Mouse (Mus musculus) T-helper 1 cell (primary cell): ENCODE data around the gene Gm6793.

Experiments used
- in situ Hi-C: fragments of 300-600 bp; cut with MboI, MseI; formaldehyde crosslinking; loops from one replicate; pipeline ENCODE4 v1.15.1; 2025; ENCODE audit warnings: high pct_unique_total_duplicates

Gm6793 gene

DNA sequence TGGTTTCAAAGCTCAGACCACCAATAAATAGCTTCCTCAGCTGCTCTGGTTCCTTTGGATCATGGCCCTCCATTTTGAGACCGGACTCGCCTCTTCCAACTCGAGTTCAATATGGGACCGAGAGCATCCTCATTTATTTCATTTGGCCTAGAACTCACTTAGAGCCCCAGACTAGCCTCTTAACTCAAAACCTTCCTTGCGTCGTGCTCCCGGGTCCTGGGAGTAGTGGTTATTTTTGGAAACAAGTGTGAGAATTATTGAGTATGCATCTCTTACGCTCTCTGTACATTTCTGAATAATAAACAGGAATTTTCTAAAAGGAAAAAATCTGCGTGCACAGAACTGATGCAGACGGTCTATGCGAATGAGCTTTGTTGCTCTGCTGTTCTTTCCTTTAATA lies at the start of gene Gm6793:
Gene Gm6793 (minus strand): TSS at position 101 of the 400 bp plus-strand sequence.
- in situ Hi-C loops, result no loop called here

DNA sequence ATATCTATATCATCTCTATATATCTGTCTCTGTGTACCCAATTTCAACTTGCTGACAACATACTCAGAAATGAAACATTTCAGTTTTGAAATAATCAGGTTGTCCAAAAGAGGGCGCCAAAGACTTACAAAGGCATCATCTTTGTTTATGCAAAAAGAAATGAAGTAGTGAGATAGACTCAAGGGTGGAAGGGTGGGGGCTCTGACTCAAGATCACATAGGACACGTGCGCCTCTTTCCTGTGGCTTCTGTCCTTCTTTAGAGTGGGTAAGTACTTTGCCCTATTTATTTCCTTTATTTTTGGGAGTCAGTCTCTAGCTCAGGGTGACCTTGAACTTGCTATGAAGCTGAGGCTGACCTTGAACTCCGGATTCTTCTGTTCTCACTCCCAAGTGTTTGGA lies 46.5 kb upstream of the Gm6793 start:
- in situ Hi-C loops, result loop anchor here (25.0 kb wide), 1 partner anchor 1926 kb away; no protein-coding TSS in a partner anchor

DNA sequence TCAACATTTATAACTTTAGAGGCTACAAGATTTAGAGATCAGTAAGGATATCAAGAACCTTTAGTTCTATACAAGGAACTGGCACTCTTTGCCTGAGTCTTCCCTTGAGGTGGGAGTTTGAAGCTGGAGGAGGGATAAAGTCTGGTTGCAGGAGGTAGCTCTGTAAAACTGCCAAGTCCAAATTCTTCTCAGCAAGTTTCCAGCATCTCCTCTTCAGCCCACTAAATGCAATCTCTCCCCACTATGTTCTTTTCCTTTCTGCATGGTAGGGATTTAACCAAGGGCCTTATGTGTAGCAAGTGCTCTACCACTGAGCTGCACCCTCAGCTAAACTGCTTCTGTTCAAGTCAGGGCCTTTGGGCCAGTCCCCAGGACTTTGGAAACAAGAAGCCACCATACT lies 39.6 kb upstream of the Gm6793 start:
- in situ Hi-C loops, result loop anchor here (10.0 to 25.0 kb wide), 2 partner anchors 1580 to 1933 kb away; partner anchors contain the start of gene Mon1b

DNA sequence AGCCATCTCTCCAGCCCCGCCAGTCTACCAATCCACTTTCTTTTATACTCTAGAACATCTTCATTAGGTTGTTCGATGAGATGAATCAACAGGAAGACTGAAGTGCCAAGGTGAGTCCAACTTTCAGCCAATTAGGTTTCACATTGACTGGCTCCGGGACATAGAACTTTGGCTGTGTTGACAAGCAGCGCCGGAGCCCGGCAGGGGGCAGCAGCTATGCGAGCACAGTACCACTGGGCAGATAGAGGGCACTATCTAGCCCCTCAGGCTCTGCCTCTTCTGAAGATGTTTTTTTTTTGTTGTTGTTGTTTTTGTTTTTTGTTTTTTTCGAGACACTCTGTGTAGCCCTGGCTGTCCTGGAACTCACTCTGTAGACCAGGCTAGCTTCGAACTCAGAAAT lies 36.7 kb upstream of the Gm6793 start:
- in situ Hi-C loops, result loop anchor here (10.0 to 25.0 kb wide), 2 partner anchors 1583 to 1936 kb away; partner anchors contain the start of gene Mon1b

DNA sequence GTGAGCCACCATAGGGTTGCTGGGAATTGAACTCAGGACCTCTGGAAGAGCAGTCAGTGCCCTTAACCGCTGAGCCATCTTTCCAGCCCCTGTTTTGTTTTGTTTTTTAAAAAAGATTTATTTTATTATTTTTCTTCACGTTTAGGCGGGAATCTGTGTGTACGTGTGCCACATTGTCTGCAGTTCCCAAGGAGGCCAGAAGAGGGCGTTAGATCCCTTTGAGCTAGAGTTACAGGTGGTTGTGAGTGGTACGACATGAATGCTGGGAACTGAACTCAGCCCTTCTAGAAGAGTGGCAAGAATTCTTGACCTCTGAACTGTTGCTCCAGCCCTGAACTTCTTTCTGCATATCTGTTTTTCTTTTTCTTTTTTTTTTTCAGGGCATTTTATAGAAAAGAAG lies 35.1 kb upstream of the Gm6793 start:
- in situ Hi-C loops, result loop anchor here (5.0 to 25.0 kb wide), 3 partner anchors 1558 to 1937 kb away; partner anchors contain the start of gene Mon1b

DNA sequence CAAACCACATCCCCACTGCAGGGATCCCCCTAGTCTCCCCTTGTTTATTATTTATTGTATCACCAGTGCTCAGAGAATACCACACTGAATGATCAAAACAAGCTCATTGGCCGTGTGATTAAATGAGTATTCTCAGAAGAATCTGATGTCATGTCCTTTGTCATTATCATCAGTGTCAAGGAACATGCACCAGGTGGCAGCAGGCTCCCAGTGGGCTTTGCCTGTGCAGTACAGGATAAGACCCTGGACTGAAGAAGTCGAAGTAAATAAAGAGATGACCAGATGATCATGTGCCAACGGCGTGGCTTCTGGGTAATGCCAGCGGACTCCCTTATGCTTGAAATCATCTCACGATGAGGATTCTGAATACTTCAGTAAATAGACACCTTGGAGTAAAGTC lies 33.5 kb upstream of the Gm6793 start:
- in situ Hi-C loops, result loop anchor here (5.0 kb wide), 1 partner anchor 1556 kb away; no protein-coding TSS in a partner anchor

DNA sequence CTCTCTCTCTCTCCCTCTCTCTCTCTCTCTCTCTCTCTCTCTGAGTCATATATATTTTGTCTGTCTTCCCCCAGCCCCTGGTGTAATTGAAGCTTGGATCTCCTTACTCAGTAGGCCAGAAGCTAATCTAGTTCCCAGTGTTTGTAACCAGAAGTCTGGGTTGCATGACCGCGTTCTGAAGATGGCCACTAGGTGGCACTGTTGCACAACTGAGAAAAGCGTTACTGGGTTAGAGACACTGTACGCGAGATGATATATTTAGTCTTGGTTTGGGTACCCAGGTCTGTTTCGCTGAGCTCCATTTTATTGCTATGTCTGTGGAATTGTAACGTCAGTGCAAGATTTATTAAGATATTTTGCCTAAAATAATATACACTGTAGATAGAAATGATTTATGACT lies 31.1 kb upstream of the Gm6793 start:
- in situ Hi-C loops, result loop anchor here (5.0 kb wide), 1 partner anchor 1554 kb away; no protein-coding TSS in a partner anchor

DNA sequence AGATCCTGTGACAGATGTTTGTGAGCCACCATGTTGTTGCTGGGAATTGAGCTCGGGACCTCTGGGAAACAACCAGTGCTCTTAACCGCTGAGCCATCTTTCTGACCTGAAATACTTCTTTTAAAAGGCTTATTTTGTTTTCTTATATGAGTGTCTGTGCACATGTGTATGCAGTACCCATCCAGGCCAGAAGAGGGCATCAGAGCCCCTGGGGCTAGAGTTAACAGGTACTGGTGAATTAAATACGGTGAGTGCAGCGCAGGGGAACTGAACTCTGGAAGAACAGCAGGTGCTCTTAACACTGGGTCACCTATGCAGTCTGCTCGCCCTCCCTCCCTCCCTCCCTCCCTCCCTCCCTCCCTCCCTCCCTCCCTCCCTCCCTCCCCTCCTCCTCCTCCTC lies 30.3 kb upstream of the Gm6793 start:
- in situ Hi-C loops, result loop anchor here (5.0 kb wide), 1 partner anchor 1553 kb away; no protein-coding TSS in a partner anchor

DNA sequence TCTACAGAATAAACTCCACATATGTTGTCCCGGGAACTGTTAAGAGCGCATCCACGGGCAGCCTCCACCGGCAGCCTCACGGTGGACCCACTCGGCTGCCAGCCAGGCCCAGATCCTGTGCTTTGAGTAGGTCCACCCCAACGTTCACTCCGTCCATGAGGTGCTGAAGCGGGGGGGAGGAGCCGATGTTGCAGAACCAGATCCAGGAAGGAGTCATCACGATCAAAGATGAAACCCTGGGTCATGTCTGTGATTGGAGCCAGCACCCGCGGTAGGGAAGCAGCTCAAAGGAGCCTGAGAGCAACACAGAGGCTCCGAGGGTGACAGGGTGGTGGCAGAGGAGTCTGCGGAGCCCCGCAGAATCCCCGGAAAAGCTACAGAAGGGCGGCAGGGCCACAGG lies 22.7 kb upstream of the Gm6793 start:
- in situ Hi-C loops, result no loop called here

DNA sequence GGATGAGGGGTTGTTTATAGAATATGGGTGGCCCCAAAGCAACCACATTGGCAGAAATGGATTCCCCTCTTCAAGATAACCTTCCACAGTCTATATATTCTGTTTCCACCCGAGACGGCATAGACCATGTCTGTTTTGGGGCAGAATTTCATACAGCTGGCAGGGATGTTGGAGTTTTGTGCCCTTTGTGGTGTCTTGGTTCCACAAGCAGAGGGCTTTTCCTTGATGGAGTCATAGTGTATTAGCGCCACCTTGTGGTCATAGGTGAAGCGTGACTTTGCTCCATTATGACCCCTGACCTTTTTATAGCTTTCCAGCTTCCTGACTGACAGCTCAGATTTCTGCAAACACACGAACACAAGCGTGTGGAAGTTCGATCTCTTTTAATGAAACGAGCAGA lies 19.8 kb upstream of the Gm6793 start:
- in situ Hi-C loops, result no loop called here

DNA sequence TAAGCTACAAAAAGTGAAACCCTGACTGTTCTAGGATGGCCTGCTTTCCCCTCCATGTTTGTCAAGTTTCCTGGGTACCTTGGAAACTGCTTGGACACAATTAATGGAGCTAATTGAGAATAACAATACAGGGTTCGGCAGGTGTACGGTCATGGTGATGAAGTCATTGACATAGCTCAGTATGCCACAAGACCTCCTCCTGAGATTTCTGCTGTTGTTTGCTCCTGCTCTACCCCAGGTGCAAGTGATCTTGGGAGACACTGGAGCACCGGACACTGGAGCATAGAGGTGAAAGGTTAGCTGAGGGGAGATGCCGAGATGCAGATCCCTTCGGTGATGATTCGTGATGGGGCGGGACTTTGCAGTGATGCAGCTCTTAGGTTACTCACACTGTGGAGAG lies 18.2 kb upstream of the Gm6793 start:
- in situ Hi-C loops, result no loop called here

DNA sequence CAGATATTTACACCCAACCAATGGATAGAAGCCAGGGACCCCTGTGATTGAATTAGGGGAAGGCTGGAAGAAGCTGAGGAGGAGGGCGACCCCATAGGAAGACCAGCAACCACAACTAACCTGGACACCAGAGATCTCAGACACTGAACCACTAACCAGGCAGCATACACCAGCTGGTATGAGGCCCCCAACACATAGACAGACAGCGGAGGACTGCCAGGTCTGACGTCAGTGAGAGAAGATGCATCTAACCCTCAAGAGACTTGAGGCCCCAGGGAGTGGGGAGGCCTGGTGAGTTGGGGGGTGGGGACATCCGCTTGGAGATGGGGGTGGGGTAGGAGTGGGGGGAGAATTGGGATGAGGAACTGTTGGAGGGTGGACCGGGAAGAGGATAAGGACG lies 15.8 kb upstream of the Gm6793 start:
- in situ Hi-C loops, result no loop called here

DNA sequence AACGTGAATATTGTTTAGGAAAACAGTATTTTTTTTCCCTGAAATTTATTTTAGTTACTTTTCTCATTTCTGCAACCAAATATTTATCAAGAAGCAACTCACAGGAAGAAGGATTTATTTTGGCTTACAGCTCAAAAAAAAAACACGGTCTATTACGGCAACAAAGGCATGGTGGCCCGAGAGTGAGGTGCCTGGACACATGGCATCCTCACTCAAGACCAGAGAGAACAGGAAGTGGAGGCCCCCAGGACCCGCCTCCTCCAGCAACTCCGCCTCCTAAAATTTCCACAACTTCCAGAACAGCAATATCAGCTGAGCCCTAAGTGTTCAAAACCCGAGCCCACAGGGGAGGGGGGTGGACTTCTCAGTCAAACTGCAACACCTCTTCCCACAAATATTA lies 14.6 kb upstream of the Gm6793 start:
- in situ Hi-C loops, result no loop called here

DNA sequence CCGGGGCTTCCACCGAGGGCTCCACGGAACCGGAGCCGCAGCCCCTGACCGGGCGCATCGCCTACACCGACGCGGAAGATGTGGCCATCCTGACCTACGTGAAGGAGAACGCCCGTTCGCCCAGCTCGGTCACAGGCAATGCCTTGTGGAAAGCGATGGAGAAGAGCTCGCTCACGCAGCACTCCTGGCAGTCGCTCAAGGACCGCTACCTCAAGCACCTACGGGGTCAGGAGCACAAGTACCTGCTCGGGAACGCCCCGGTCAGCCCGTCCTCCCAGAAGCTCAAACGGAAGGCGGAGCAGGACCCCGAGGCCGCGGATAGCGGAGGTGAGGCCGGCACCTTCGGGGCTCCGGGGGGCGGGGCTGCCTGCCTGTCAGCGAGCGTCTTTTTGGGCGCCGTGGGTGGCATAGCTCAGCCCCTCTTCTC lies 3.0 kb downstream of the Gm6793 start:
- in situ Hi-C loops, result no loop called here

DNA sequence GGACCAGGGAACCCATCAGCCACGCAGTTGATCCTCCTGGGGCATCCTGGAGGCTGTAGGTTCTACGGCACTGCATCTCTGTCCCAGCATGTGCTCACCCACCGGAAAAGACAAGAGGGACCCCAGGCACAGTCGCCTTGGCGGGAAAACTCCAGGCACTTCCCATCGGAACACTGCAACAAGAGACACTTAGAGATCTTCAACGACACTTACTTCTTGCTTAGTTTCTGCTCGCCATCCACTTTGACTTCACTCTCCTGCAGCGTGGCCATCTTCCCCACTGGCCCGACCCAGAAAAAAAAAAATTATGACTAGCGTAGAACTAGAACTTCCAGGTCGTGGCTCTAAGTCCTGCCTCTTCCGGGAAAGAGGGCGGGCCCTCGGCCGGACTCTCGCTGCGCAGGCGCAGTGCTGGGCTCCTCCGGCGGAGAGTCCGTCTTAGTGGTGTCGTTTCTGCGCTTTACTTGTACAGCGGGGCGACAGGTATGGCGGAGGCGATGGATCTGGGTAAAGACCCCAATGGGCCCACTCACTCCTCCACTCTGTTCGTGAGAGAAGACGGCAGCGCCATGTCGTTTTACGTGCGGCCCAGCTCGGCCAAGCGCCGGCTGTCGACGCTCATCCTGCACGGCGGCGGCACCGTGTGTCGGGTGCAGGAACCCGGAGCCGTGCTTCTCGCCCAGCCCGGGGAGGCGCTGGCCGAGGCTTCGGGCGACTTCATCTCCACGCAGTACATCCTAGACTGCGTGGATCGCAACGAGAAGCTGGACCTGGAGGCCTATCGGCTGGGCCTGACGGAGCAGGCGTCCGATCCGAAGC lies 3.6 kb downstream of the Gm6793 start, which contains the start of the genes Kars and Terf2ip:
Gene Kars (minus strand): TSS at position 327 of the 819 bp plus-strand sequence.
Gene Terf2ip (plus strand): TSS at position 402 of the 819 bp plus-strand sequence.
- in situ Hi-C loops, result no loop called here

DNA sequence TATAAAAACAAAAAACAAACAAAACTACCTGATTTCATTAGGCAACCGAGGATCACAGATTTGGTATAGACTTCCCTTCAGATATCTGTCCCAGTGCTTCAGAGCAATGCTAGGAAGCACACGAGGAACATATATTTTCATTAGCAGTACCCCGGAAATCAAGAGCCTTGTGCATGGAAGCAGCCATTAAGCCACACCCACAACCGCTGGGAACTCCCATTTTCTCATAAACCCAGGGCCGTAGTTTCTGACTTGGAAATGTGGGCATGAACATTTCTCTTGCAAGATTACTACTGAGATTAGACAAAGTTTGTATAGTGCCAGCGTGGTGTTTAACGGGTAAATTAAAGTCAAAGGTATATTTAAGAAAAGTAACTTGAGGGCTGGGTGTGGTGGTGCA lies 5.3 kb downstream of the Gm6793 start:
- in situ Hi-C loops, result loop anchor here (10.0 kb wide), 1 partner anchor 1185 kb away; no protein-coding TSS in a partner anchor

DNA sequence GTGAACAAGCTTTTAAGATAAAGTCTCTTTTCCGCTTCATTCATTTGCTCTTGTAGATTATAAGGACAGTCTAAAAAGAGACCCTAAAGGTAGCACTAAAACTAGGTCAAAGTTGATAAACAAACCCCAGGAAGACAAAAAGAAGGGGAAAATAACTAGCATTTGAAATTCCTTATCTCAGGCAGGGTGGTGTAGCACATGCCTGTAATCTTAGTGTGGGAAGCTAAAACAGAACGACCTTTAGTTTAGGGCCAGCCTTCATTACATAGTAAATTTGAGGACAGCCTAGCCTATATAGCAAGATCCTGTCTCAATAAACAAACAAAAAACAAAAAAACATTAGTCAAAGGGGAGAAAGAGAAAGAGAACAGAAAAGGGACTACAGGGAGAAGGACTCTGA lies 7.2 kb downstream of the Gm6793 start:
- in situ Hi-C loops, result loop anchor here (10.0 kb wide), 1 partner anchor 1183 kb away; no protein-coding TSS in a partner anchor

DNA sequence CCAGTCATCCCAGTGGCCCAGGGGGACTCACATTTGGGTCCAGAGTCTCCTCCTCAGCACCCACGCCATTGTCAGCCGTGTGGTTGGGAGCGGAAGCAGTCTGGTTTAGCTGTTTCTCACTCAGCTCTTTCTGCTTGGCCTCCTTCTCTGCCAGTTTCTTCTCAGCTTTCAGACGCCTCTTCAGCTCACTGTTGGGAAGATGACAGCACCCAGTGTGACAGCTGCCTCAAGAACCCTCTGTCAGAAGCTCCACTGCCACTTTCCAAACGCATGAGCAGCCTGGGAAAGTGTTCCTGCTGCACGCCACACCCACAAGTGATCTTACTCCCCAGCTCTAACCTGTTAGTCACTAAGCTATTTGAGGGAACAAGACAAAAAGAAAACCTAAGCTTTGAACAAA lies 9.2 kb downstream of the Gm6793 start:
- in situ Hi-C loops, result loop anchor here (10.0 kb wide), 1 partner anchor 1181 kb away; no protein-coding TSS in a partner anchor

DNA sequence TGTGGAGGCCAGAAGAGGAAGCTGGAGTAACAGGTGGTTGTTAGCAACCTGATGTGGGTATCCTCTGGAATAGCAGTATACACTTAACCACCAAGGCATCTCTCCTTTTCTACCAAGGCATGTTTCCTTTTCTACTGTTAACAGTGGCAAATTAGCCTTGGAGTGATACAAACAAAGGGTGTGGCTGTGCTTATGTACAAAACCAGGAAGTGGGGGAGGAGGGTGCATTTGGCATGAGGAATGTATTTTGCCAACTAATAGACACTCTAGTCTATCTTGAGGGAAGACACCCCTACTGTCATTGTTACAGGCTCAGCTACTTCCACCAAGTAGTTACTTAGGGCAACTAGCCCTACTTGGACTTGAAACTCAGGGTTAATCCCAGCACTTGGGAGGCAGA lies 10.1 kb downstream of the Gm6793 start:
- in situ Hi-C loops, result loop anchor here (10.0 kb wide), 1 partner anchor 1180 kb away; no protein-coding TSS in a partner anchor

DNA sequence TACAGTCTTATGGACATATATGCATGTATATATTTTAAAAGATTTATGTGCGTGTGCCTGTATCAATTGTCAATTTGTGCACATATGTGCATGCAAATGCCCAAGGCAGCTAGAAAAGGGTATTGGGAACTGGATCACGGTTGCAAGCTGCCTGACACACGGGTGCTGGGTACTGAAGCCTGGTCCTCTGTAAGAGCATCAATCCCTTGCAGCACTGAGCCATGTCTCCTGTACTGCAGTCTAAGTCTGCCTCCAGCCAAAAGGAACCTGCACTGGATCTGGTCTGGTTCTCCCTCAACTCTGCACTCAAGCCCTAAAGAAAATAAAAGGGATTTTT lies 22.2 kb downstream of the Gm6793 start:
- in situ Hi-C loops, result loop anchor here (5.0 kb wide), 1 partner anchor 50 kb away; the partner anchor contains the start of gene Gabarapl2

DNA sequence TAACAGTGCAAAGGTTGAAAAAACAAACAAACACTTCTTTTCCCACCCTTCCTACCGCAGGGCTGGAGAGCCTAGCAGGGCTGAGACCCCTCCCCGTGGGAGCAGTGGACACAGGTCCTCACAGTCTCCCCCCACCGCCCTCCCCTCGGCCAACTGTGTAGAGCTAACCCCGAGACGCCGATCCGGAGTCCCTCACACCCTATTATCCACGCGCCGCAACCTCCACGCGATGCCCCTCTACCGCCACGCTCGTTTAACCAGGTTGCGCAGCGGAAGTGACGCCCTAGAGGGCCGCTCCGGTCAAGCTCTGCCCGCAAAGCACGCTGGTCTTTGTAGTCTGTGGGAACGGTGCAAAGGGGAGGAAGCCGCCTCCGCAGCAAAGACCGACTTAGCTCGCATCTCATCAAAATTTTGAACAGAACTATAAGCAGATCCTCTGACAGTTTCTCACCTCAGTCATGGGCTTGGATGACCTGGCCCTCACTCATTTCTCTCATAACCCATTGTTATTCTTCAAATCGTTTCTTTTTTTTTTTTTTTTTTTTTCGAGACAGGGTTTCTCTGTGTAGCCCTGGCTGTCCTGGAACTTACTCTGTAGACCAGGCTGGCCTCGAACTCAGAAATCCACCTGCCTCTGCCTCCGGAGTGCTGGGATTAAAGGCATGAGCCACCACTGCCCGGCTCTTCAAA lies 22.7 kb downstream of the Gm6793 start, which contains the start of gene Adat1:
Gene Adat1 (minus strand): TSS at position 290 of the 690 bp plus-strand sequence.
- in situ Hi-C loops, result loop anchor here (5.0 kb wide), 1 partner anchor 50 kb away; the partner anchor contains the start of gene Gabarapl2

DNA sequence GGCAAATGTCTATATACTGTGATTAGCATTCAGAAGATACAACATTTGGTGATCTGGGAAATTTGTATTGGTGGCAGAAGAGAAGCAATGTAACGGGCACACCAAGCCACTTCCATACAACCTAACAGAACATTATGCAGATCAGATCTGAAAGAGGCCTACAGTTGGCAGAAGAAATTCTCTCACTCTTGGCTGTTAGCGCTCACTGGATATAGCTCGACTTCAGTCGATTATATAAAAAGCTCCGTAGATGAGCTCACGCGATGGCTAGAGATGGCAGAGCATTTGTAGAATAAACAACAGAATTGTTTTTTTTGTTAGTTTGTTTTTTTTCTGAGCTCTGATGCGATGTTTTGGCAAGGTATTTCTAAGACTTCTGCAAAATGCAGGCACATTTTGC lies 23.6 kb downstream of the Gm6793 start:
- in situ Hi-C loops, result loop anchor here (5.0 kb wide), 1 partner anchor 49 kb away; the partner anchor contains the start of gene Gabarapl2
